ENCODE assay signal across 9 mouse cellular contexts in the genomic region with DNA sequence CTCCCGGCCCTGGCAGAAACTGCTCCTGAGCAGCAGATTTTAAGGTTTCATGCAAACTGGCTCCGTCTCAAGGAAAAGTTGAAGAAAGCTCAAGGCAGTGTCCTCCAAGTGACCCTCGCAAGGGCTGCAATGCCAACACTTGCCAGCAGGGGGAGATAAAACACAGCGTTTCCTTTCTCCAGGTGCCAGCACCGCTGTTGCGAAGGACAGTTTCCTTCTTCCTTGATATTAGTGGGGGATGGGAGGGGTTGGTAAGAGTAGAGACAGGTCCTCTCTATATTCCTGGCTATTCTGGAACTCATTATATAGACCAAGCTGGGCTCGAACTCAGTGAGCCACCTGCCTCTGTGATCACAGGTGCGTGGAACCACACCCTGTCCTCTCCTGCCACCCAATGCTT. TPM values are rescaled to one million over a fixed set of nuclear protein-coding genes. Genes with fewer than 3 reads are reported as not detected.
A peak's percentile ranks its signal among the peaks of the same experiment; 100 is the strongest.
DNase-seq lines count a peak whose midpoint lies in the region; ATAC-seq and TF ChIP-seq lines count a peak whose summit lies in the region.
"Had no signal": no experiment of that assay in that cellular context is flagged by ENCODE, and none has a peak within 500 bp of the region (broad histone marks: within the 10 kb centered on the region; RNA-seq: fewer than 3 reads in every experiment).

No protein-coding gene starts in this region.

- WGBS in heart, embryonic 12.5 days: 19% methylated on average over 8 of the region's 8 CpGs
- 19% methylated on average over 8 of the region's 8 CpGs for WGBS in forebrain, embryonic 11.5 days
- 21% methylated on average over 8 of the region's 8 CpGs for WGBS in hindbrain, embryonic 12.5 days
- WGBS in midbrain, embryonic 14.5 days: 20% methylated on average over 8 of the region's 8 CpGs

- no peaks in the 10 kb centered on the region for H3K9me3 ChIP-seq in heart, embryonic 12.5 days (replicated peaks)
- no peaks in the 10 kb centered on the region for H3K9me3 ChIP-seq in forebrain, embryonic 11.5 days (ENCODE audit: control insufficient read depth, low read length)
- H3K9me3 ChIP-seq in hindbrain, embryonic 12.5 days (replicated peaks): no peaks in the 10 kb centered on the region
- H3K9me3 ChIP-seq in midbrain, embryonic 14.5 days (ENCODE audit: control insufficient read depth, low read length): no peaks in the 10 kb centered on the region
- H3K9me3 ChIP-seq: lung, embryonic 15.5 days had no signal

- H3K4me3 ChIP-seq in heart, embryonic 12.5 days: no peak overlapping the region
- no peak overlapping the region for H3K4me3 ChIP-seq in forebrain, embryonic 11.5 days (ENCODE audit: low read depth, low read length)
- no peak overlapping the region for H3K4me3 ChIP-seq in hindbrain, embryonic 12.5 days
- no peak overlapping the region for H3K4me3 ChIP-seq in left cerebral cortex, adult 2 months
- H3K4me3 ChIP-seq in midbrain, embryonic 14.5 days (replicated peaks; ENCODE audit: low read depth, low read length): no peak overlapping the region
- H3K4me3 ChIP-seq: lung, embryonic 15.5 days had no signal

- H3K4me2 ChIP-seq in heart, embryonic 12.5 days: no peak overlapping the region
- no peak overlapping the region for H3K4me2 ChIP-seq in forebrain, embryonic 11.5 days (ENCODE audit: low read depth, low read length, severe bottlenecking)
- H3K4me2 ChIP-seq in hindbrain, embryonic 12.5 days (replicated peaks): no peak overlapping the region
- no peak overlapping the region for H3K4me2 ChIP-seq in midbrain, embryonic 14.5 days (ENCODE audit: low read length)
- H3K4me2 ChIP-seq: lung, embryonic 15.5 days had no signal

- DNase-seq in heart, adult 11 months: peak; percentile 92
- DNase-seq in c-Kit-negative CD71-positive TER-119-positive erythroid progenitor cells, embryonic 14.5 days (ENCODE audit: low read depth, low spot score): peak; percentile 54
- DNase-seq in forebrain, embryonic 11.5 days (ENCODE audit: low spot score): peak; percentile 89
- peak; percentile 75 to 84 for DNase-seq in left cerebral cortex, adult 2 months (ENCODE audit: extremely low spot score in 1 of 2, low spot score in 2 of 2)
- peak; percentile 86 for DNase-seq in midbrain, embryonic 14.5 days
- DNase-seq in spleen, postnatal 4 days (ENCODE audit: low spot score in 2 of 2): peak; percentile 79 to 94

- peaks cover 53% of the 10 kb centered on the region for H3K27me3 ChIP-seq in heart, embryonic 12.5 days (replicated peaks)
- H3K27me3 ChIP-seq in forebrain, embryonic 11.5 days (ENCODE audit: control insufficient read depth, insufficient read depth, low read length): no peaks in the 10 kb centered on the region; the same call in 1 of the 2 replicates
- H3K27me3 ChIP-seq in hindbrain, embryonic 12.5 days: peaks cover 13% of the 10 kb centered on the region
- peaks cover under 1% of the 10 kb centered on the region; the same call in 1 of the 2 replicates for H3K27me3 ChIP-seq in midbrain, embryonic 14.5 days (ENCODE audit: control insufficient read depth, insufficient read depth, low read length)
- H3K27me3 ChIP-seq: lung, embryonic 15.5 days had no signal

- peaks cover 23% of the 10 kb centered on the region; the same call in 1 of the 2 replicates for H3K36me3 ChIP-seq in heart, embryonic 12.5 days
- H3K36me3 ChIP-seq in forebrain, embryonic 11.5 days (ENCODE audit: control insufficient read depth, insufficient read depth, low read length): no peaks in the 10 kb centered on the region
- H3K36me3 ChIP-seq in hindbrain, embryonic 12.5 days: peaks cover 23% of the 10 kb centered on the region
- H3K36me3 ChIP-seq in midbrain, embryonic 14.5 days (ENCODE audit: control insufficient read depth, insufficient read depth, low read length): peaks cover 22% of the 10 kb centered on the region

- intact Hi-C loops in left cerebral cortex, adult 2 months (cut with DNase I): no loop called here

- no peak overlapping the region for H3K9ac ChIP-seq in heart, embryonic 12.5 days
- H3K9ac ChIP-seq in forebrain, embryonic 11.5 days (ENCODE audit: low read length): no peak overlapping the region
- H3K9ac ChIP-seq in hindbrain, embryonic 12.5 days: no peak overlapping the region
- H3K9ac ChIP-seq in midbrain, embryonic 14.5 days (replicated peaks; ENCODE audit: low read length): no peak overlapping the region
- H3K9ac ChIP-seq: lung, embryonic 15.5 days had no signal

- no peak overlapping the region for H3K27ac ChIP-seq in heart, embryonic 12.5 days (ENCODE audit: poor library complexity, severe bottlenecking)
- no peak overlapping the region for H3K27ac ChIP-seq in forebrain, embryonic 11.5 days (ENCODE audit: low read depth, low read length)
- no peak overlapping the region for H3K27ac ChIP-seq in hindbrain, embryonic 12.5 days
- H3K27ac ChIP-seq in left cerebral cortex, adult 2 months: no peak overlapping the region
- no peak overlapping the region for H3K27ac ChIP-seq in midbrain, embryonic 14.5 days (replicated peaks; ENCODE audit: low read depth, low read length)
- H3K27ac ChIP-seq: lung, embryonic 15.5 days had no signal

- peak; percentile 97 for TF ChIP-seq CTCF in left cerebral cortex, adult 2 months (IDR thresholded peaks at IDR 0.05)

- peaks cover 12% of the 10 kb centered on the region for H3K4me1 ChIP-seq in heart, embryonic 12.5 days (replicated peaks)
- H3K4me1 ChIP-seq in forebrain, embryonic 11.5 days (replicated peaks; ENCODE audit: control insufficient read depth, insufficient read depth, low read length): no peaks in the 10 kb centered on the region
- no peaks in the 10 kb centered on the region for H3K4me1 ChIP-seq in hindbrain, embryonic 12.5 days
- no peaks in the 10 kb centered on the region for H3K4me1 ChIP-seq in midbrain, embryonic 14.5 days (ENCODE audit: control insufficient read depth, insufficient read depth, low read length)
- H3K4me1 ChIP-seq: lung, embryonic 15.5 days had no signal

- no peak for ATAC-seq in heart, embryonic 12.5 days (ENCODE audit: insufficient number of reproducible peaks, low FRiP score)
- no peak; the same call in 1 of the 2 replicates for ATAC-seq in forebrain, embryonic 11.5 days (replicated peaks; ENCODE audit: low FRiP score)
- ATAC-seq in hindbrain, embryonic 12.5 days (ENCODE audit: low FRiP score): peak; percentile 41; the same call in 1 of the 2 replicates
- no peak for ATAC-seq in midbrain, embryonic 14.5 days (ENCODE audit: low FRiP score, low TSS enrichment)

RNA-seq across cellular contexts. Expression of a gene that starts 6.3 kb away (rescaled TPM):
- polyA plus RNA-seq in heart, embryonic 12.5 days (2016; fragmentation: Nextera tagmentation; extraction: Ambion mirVana): 1.1 and 2.1 TPM in 2 replicates
- 1.9 and 2.0 TPM in 2 replicates for polyA plus RNA-seq in forebrain, embryonic 11.5 days (2014; fragmentation: Nextera tagmentation; extraction: Ambion mirVana)
- polyA plus RNA-seq in hindbrain, embryonic 12.5 days (2016; fragmentation: Nextera tagmentation; extraction: Ambion mirVana): 13.1 and 13.7 TPM in 2 replicates
- total RNA-seq in left cerebral cortex, adult 2 months (2021): 100 to 1,000 TPM; 242 to 256 TPM
- 38.6 and 64.0 TPM in 2 replicates for polyA plus RNA-seq in midbrain, embryonic 14.5 days (2014; fragmentation: Nextera tagmentation; extraction: Ambion mirVana)

RNA-seq across cellular contexts. Expression of a gene that starts 19.5 kb away (rescaled TPM):
- 66.2 and 72.6 TPM in 2 replicates for polyA plus RNA-seq in heart, embryonic 12.5 days (2016; fragmentation: Nextera tagmentation; extraction: Ambion mirVana)
- polyA plus RNA-seq in forebrain, embryonic 11.5 days (2014; fragmentation: Nextera tagmentation; extraction: Ambion mirVana): 103 and 130 TPM in 2 replicates
- polyA plus RNA-seq in hindbrain, embryonic 12.5 days (2016; fragmentation: Nextera tagmentation; extraction: Ambion mirVana): 107 and 117 TPM in 2 replicates
- total RNA-seq in left cerebral cortex, adult 2 months (2021): 10 to 100 TPM; 67.6 to 69.4 TPM
- polyA plus RNA-seq in midbrain, embryonic 14.5 days (2014; fragmentation: Nextera tagmentation; extraction: Ambion mirVana): 129 and 130 TPM in 2 replicates

RNA-seq across cellular contexts. Expression of a gene that starts 20.7 kb away (rescaled TPM):
- polyA plus RNA-seq in heart, embryonic 12.5 days (2016; fragmentation: Nextera tagmentation; extraction: Ambion mirVana): not detected in 2 replicates
- polyA plus RNA-seq in forebrain, embryonic 11.5 days (2014; fragmentation: Nextera tagmentation; extraction: Ambion mirVana): not detected in 2 replicates
- polyA plus RNA-seq in hindbrain, embryonic 12.5 days (2016; fragmentation: Nextera tagmentation; extraction: Ambion mirVana): 0.41 and 0.46 TPM in 2 replicates
- not detected for total RNA-seq in left cerebral cortex, adult 2 months (2021)
- polyA plus RNA-seq in midbrain, embryonic 14.5 days (2014; fragmentation: Nextera tagmentation; extraction: Ambion mirVana): not detected in 2 replicates
- polyA plus RNA-seq: lung, embryonic 15.5 days had no signal

RNA-seq across cellular contexts. Expression of a gene that starts 45.8 kb away (rescaled TPM):
- 8.2 and 8.5 TPM in 2 replicates for polyA plus RNA-seq in heart, embryonic 12.5 days (2016; fragmentation: Nextera tagmentation; extraction: Ambion mirVana)
- 1.8 and 1.9 TPM in 2 replicates for polyA plus RNA-seq in forebrain, embryonic 11.5 days (2014; fragmentation: Nextera tagmentation; extraction: Ambion mirVana)
- polyA plus RNA-seq in hindbrain, embryonic 12.5 days (2016; fragmentation: Nextera tagmentation; extraction: Ambion mirVana): 1.8 and 2.4 TPM in 2 replicates
- 10 to 100 TPM; 12.5 to 13.9 TPM for total RNA-seq in left cerebral cortex, adult 2 months (2021)
- 1.2 and 1.8 TPM in 2 replicates for polyA plus RNA-seq in midbrain, embryonic 14.5 days (2014; fragmentation: Nextera tagmentation; extraction: Ambion mirVana)
